Mouse (Mus musculus) c-Kit-negative CD71-positive TER-119-positive erythroid progenitor cells, embryonic 14.5 days (primary cell): ENCODE results near the gene Tmem43.
A peak's percentile ranks its signal among the peaks of the same experiment; 100 is the strongest.

ENCODE experiments used
- DNase-seq: peaks from one replicate; pipeline ENCODE4 v3.0.0-alpha.2; 2013; ENCODE audit warnings: low read depth, low spot score

Tmem43 gene

DNA sequence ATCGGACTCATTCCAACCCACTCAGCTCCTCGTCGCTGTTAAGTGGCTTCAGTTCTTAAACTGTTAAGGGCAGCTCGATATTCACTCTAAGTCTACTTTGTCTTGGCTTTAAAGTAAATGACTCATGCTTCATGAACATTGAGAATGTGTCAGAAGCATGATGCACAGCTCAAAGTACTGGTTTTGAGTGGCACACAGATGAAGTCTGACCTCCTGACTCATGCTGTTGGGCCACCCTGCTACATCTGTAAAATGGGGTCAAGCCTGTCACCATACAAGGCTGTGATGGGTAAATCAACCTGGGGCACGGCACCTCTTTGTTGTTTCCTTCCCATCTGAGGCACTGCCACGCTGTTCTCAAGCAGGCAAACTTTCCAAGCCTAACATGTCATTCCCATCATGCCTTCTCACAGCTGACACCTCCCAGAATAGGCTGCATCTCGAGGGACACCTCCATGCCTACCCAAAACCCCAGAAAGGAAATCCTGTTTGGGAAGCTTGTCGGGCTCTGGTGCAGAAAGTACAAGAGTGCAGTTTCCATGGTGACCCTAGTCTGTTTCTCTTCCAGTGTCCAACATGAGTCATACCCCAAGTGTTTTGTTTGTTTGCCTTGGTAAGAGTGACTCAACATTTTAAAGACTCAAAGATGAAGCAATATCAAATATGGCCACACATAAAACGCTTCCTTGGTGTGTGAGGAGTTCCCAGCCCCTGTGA lies 15.2 kb downstream of the Tmem43 start:
- no peak for DNase-seq

DNA sequence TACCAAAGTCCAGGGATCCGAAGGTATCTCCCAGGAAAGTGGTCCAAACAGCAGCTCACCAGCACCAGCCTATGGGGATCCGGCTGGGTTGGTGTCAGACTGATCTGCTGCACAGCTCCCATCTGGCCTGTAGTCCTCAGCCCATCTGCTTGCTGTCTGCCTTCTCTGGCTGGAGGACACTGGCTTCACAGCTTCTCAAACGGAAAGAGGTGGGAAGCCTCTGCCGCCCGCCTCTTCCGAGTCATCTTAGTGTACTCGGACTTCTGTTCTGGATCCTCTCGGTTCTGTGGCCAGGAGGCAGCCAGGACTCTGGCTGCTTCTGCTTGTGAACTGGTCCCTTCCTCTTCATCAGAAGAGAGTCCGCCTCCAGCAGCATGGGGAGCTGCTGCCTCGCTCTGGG lies 16.4 kb downstream of the Tmem43 start:
- no peak for DNase-seq

DNA sequence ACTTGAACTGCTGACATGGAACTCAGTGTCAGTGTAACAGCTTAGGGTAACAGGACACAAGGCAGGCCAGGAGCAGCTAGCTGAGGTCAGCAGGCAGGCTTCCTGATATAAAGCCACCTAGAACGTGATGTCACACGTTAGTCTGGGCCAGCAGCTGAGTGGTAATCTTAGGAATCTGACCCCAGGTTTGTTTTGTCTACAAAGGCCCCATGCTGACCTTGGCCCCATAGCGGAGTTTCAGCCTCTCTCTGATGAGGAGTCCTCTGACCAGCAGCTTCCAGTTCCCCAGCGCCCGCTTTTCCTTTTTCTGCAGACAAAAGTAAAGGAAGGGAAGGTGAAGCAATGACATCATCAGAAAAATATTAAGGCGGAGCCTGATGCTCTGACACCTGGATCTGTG lies 17.5 kb downstream of the Tmem43 start:
- DNase-seq = no peak

DNA sequence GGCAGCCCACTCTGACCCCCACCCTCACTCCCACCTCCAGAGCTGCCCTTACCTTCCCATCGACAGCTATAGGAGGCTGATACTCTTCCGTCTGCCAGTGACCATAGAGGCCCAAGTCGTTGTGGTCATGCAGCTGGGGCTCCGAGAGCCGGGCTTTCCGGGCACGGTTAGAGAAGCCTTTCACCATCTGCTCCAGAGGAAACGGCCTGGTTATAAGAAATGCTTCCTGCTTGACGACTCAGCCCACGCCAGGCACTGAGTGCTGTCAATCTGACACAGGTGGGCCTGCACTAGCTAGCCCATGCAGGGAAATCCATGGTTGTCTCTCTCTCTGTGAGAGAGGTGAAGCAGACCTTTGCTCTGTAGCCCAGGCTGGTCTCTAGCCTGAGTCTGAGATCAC lies 19.6 kb downstream of the Tmem43 start:
- DNase-seq = no peak

DNA sequence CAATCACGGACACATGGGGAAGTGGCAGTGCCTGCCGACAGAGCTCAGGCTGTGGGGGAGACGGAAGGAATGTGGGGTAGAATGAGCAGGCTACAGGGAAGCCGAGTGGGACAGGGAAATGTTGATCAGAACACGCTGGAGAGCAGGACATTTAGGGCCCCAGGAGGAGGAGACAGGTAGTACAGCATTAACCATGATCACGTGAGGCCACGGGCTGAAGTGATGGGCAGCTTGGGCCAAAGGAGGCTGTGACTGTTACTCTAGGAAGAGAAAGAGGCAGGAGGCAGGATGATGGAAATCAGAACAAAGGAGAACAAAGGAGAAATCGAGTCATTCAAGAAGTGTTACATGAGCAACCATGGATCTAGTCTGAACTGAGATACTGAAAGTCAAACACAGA lies 21.0 kb downstream of the Tmem43 start:
- no peak for DNase-seq

DNA sequence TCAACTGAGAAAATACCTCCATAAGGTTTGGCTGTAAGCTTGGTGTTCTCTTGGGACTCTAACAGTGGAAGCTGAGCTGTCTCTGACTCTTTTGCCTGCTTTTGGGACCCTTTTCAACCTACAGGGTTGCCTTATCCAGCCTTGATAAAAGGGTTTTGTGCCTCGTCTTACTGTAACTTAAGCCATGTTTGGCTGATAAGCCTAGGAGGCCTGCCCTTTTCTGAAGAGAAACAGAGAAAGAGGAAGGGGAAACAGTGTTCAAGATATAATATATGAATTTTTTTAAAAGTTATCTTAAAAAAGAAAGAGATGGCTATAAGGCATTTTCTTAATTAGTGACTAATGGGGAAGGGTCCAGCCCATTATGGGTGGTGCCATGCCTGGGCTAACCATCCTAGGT lies 29.8 kb downstream of the Tmem43 start:
- DNase-seq = no peak

DNA sequence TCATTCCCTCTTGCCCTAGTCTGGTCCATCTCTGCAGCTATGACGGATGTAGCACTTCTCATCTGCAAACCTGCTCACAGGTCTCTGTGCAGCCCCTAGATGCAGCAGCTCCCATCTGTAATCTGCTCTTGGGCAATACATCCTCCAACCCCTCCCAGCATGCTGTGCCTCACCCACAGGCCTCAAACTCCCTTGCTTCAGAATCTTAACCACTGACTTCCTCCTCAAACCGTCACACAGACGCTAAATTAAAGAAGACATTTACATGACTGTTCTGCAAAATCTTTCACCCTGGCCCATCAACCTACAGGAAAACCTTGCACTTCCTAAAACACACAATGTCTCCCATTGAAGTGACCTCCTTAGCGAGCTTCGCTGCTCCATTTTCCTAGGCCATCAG lies 32.5 kb downstream of the Tmem43 start:
- no peak for DNase-seq

DNA sequence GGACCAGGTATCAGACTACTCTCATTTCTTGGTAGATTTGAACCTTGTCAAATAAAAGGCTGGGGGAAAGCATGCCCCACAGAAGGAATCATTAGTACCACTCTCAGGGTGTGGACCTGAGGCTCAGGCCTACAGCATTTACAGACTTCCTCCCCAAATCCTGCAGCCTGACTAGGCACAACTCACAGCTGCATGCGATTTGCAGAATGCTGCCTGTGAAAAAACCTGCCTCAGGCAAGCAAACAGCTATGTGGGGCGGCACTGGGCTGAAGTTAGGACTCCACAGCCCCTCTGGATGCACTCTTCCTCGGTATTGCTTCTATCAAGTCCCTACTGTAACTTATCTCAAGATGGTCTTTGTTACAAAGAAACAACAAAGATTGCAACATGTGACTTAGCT lies 34.5 kb downstream of the Tmem43 start:
- no peak for DNase-seq

DNA sequence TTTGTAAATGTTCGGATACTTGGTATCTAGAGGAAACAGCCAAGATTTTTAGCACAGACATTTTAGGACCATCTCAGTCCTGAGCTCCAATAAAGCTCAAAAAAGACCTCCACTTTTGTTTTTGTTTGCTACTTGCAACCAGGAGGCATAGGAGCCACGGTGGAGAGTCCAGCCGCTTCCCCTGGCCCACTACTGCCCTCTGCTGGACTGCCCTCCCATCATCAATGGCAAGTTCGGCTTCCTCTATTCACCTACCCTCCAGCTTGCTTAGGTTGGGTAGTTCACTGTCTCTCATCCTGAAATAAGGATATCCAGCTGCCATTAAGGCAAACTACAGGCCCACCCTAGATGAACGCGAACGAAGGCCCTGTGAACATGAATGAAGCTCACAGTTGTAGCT lies 35.8 kb downstream of the Tmem43 start:
- peak; percentile 20 for DNase-seq

DNA sequence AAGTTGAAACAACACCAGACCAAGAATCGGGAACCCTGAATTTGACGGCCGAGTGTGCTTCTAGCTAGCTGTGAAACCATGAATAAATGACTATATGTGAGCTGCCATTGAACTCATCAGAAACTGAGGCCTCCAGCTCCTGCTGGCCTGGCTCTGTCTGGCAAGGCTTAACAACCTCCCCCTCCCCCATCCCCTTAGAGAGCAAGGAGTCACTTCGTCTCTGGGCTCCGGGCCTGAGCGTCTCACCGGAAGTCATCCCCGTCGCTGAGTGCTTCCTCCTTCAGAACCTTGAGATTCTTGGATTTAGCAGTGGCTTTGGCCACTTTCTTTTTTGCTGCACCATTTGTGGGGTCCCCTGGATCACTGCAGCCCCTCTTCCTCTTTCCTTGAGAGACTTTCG lies 36.7 kb downstream of the Tmem43 start:
- DNase-seq = no peak

DNA sequence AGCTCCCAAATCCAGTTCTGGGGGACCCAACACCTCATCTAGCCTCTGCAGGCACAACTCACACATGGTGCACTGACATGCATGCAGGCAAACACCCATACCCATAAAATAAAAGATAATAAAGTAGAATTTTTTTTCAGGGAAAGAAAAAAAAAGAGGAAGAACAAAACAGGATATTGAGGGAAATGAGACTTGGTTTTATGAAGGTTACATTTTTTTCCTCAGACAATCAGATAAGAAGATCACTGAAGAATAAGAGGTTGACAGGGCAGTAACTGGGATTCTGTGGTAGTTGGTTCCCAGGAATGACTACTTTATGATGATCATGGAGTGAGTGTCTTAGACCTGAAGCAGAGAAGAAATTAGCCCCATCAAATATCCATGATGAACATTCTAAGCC lies 40.6 kb downstream of the Tmem43 start:
- DNase-seq = no peak

DNA sequence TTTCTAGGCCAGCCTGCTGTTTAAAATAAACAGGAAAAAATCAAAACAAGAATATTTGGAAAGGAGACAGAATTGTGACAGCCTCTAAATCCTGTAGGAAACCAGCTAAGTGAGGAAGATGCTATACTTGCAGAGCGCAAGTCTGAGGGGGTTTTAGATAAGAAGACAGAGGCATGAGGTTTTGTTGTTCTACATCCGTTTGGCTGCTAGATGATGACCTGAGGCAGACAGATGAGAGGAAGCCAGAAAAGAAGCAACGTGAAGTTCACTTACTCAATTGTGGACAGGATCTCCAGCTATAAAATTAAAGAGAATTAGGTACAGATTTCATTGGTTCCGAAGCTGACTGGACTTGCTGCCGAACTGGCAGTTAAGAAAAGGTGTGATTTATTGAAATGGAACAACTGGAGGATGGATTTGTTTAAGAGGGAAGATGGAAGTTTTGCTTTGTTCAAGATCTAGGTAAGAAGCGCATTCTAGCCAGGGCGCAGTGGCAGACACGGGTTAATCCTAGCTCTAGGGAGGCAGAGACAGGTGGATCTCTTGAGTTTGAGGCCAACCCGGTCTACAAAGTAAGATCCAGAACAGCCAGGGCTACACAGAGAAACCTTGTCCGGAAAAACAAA lies 41.3 kb downstream of the Tmem43 start:
- DNase-seq = no peak

DNA sequence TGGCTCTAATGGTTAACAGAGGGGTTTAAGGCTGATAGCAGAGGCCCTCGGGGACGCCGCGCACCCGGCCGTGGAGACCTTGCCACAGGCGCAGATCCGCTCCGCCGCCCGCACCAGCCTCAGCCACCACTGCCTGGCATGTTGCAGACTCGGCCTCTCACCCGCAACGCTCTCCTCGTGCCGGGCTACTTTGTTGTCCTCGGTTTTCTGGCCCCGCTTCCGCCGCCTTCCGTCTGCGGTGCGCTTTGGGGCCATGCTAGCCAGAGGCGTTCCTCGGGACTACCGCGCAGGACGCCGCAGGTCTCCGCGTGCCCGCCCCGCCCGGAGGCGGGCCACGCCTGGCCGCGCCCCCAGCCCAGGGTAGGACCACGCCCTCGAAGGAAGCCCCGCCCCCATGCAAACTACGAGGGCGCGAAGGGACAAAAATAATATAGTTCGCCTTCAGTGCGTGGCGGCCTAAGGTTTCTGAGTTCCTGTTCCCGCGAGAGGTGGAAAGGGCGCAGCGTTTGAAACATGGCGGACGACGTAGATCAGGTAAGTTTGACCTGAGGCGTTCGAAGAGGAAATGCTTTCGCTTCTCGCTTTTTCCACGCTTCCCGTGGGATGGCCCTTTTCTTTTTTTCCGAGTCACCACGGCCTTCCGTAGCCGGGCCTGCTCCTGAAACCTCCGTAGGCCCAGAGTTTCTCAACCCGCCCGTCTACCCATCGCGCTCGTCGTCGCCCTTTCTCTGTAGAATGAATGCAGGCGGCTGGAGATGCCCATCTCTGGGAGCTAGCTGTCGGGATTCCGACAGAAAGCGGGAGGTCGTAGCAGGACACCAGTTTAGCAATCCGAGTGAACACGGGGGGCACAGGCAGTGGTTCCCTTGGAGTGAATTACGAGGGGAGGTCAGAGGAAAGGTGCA lies 42.3 kb downstream of the Tmem43 start, which contains the start of the genes Xpc and Lsm3:
Gene Xpc (minus strand): TSS at position 344 of the 905 bp plus-strand sequence.
Gene Lsm3 (plus strand): TSS at position 384 of the 905 bp plus-strand sequence.
- peak; percentile 93 for DNase-seq

DNA sequence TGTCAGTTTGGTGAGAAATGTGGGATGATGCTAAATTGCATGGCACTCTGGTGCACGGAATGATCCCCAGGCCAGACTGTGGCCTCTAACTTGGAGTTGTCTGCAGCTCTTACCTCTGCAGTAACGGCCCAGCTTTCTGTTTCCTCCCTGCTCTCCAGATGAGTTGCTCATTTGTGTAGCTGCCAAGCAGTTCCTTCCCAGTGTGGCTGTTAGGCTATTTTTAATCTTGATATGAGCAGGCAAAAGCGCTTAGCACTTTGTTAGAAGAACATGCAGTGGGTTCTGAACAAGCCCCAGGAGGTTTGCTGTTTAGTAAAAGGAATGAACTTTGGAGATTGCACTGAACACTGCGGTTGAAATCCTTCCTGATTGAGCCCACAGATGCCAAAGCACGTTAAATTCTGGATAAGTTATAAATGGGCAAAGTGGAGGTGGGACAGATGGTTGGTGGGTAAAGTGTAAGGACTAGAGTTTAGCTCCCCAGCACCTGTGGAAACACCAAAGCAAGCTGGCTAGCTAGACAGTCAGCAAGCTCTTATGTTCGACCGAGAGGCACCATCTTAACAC lies 45.0 kb downstream of the Tmem43 start:
- no peak for DNase-seq

DNA sequence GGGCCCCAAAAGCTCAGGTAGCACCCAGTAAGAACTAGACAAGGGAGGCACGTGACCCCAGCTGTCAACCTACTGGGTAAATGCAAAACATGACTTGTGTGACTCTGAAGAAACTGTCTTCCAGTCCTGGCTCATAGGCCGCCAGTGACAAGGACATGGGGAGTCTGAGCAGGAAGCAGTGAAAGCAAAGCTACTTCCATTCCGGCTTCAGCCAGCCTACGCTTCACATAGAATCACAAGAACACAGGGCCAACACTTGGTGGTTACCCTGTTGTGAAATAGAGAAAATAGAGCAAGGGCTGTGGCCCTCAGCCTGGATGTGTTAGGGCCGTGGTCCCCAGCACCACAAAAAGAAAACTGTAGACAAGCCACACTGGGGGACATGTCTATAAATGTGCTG lies 49.3 kb downstream of the Tmem43 start:
- no peak for DNase-seq

DNA sequence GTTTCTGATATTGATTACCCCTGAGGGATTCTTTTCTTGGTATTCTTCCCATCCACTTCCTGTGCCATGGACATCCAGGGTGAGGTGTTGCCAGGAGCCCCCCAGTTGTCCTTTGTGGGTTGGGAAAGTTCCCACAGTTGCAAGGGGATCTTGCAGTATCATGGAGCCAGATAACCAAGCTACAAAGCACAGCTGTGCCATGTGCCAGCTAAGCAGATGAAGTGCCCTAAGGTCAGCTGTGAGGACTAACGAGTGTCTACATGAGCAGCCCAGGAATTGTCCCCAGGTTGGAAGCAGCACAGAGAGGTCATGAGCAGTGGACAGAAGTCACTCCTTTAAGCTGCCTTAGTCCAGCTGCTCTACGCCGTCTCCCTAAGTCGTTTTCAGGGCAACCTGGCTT lies 52.0 kb downstream of the Tmem43 start:
- no peak for DNase-seq

DNA sequence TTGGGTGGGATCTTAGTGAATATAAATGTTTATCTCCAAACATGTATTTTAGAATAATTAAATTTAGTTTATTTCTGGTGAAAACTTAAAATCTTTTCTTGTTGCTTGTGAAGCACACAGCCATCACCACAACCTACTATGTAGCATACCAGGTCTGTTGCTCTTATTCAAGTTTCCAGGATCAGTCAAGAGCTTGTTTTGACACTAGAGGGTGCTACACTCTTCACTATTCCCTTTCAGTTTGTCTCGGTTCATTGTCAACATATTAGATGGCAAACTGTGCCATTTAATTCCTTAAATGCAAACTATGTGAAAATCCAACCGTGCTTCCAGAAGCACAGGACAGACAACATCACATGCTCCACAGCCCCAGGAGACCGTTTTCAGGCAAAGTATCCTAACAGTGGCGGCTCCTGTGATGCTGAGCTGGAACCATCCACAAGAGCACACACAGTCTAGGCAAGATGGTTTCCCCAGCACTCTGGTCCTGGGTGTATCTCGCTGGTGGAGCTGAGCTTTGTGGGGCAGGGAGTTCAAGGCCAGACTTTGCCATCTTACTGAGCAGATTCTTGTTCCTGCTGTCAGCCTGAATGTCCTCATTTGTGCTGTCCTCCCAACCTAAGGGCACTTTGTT lies 53.8 kb downstream of the Tmem43 start:
- no peak for DNase-seq

DNA sequence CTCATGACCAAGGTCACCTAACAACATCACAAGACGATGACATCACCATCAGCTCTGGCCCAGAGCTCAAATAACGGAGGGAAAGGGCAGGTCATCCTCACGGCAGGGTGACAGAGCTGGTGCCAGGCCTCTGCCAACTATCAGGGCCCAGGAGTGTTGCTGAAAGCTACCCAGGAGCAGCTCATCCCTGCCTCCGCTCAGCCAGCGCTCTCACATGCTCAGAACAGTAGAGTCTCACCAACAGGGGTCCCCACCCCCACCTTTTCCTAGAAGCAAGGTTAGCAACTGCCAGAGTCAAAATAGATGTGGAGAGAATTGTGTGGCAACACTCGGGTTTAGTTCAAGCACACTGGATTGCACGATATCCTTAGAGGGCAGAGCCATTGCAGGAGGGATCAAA lies 54.8 kb downstream of the Tmem43 start:
- DNase-seq = no peak

DNA sequence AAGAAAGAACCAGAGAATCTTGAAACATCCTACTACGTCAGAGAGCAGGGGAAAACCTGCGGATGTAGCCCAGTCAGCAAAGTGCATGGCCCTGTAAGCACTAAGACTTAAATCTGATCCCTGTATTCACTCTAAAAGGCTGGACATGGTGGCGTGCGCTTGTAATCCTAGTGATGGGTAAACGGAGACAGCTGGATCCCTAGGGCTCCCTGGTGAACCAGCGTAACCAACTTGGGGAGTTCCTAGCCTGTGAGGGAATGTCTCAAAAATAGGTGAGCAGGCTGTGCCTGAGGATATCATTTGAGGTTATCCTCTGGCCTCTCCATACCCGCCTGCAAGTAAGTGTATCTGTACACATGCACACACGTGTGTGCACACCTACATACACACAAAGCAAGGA lies 57.2 kb downstream of the Tmem43 start:
- no peak for DNase-seq

DNA sequence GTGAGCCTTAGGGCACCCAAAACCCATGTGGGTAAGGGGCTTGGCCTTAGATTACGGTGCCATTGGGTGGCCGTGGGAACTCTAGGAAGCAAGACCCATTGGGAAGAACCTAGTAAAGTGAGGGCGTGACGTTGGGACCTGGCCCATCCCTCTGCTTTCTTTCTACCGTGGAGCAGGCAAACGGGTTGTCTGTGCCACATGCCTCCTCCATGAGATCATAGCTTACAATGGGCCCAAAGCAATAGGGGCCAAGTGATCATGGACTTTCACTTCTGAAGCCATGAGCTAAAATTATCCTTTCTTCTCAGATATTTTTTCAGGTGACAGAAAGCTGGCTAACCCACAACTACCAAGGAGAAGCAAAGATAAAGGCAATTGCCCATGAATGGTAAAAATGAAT lies 57.8 kb downstream of the Tmem43 start:
- no peak for DNase-seq

DNA sequence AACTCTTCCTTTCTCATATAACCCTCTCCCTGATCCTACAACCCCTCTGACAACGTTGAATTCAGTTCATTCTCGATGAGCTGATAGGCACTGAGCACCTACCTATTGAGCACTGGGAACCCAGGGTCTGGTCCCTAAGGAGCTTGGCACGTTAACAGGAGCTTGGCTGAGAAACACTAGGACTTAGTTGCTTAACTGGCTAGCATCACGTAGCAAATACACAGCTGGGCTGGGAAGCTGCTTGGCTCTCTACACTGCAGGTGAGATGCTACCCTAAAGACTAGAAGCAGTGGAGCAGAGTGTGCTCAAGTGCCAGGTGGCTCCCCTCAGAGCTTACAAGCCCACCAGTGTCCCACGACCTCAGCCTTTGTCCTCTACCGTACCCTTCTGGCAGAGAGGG lies 59.2 kb downstream of the Tmem43 start:
- DNase-seq = no peak

DNA sequence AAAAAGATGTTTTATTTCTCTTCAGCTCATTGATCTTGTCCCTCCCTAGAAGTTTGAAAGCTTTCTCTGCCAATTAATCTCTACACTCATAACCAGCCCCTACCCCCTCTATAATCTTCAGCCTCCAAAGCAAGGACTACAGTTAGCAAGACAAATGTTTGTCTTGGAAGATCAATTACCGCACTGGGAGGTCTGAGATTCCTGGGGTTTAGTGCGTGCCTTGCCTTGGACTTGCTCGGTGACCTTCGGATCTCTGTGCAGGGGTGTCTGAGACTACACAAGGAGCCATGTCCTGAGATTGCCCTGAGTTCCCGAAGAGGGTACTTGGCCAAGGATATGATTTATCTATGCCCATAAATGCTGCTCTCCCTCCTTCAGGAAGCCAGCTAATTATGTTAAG lies 59.9 kb downstream of the Tmem43 start:
- no peak for DNase-seq
